In genomic region chr8:72215060-72215459, GRCm38 (mm10) we compare ENCODE assay signal across 12 mouse cellular contexts. TPM values are rescaled to one million over a fixed set of nuclear protein-coding genes. Genes with fewer than 3 reads are reported as not detected.
A peak's percentile ranks its signal among the peaks of the same experiment; 100 is the strongest.
DNase-seq lines count a peak whose midpoint lies in the region; ATAC-seq and TF ChIP-seq lines count a peak whose summit lies in the region.
"Had no signal": no experiment of that assay in that cellular context is flagged by ENCODE, and none has a peak within 500 bp of the region (broad histone marks: within the 10 kb centered on the region; RNA-seq: fewer than 3 reads in every experiment).

No protein-coding gene starts in this region.

- no peak overlapping the region for H3K4me2 ChIP-seq in midbrain, embryonic 15.5 days
- H3K4me2 ChIP-seq in hindbrain, embryonic 11.5 days (replicated peaks; ENCODE audit: low read depth, low read length): no peak overlapping the region
- no peak overlapping the region for H3K4me2 ChIP-seq in midbrain, embryonic 14.5 days (ENCODE audit: low read length)

- no peak for DNase-seq in gastrocnemius, adult 2 months
- no peak for DNase-seq in gastrocnemius, adult 8-10 months (ENCODE audit: low spot score in 2 of 2)
- DNase-seq in B cell, adult 2 months: peak; percentile 64
- DNase-seq in forelimb bud, embryonic 11.5 days (ENCODE audit: low read depth, low spot score): peak; percentile 11
- peak; percentile 42 to 59 for DNase-seq in lung, postnatal 4 days
- no peak for DNase-seq in hindbrain, embryonic 11.5 days (ENCODE audit: low spot score)
- no peak for DNase-seq in midbrain, embryonic 14.5 days
- DNase-seq: cerebellum, adult 8-10 months had no signal

- no peaks in the 10 kb centered on the region for H3K4me1 ChIP-seq in midbrain, embryonic 15.5 days
- no peaks in the 10 kb centered on the region for H3K4me1 ChIP-seq in hindbrain, embryonic 11.5 days (replicated peaks; ENCODE audit: control insufficient read depth, insufficient read depth, low read length)
- H3K4me1 ChIP-seq in midbrain, embryonic 14.5 days (ENCODE audit: control insufficient read depth, insufficient read depth, low read length): no peaks in the 10 kb centered on the region

- no peak overlapping the region for H3K9ac ChIP-seq in midbrain, embryonic 15.5 days
- H3K9ac ChIP-seq in hindbrain, embryonic 11.5 days (ENCODE audit: low read depth, low read length): no peak overlapping the region
- H3K9ac ChIP-seq in midbrain, embryonic 14.5 days (replicated peaks; ENCODE audit: low read length): no peak overlapping the region

- H3K27me3 ChIP-seq in midbrain, embryonic 15.5 days (replicated peaks): peaks cover 14% of the 10 kb centered on the region
- no peaks in the 10 kb centered on the region for H3K27me3 ChIP-seq in hindbrain, embryonic 11.5 days (ENCODE audit: control insufficient read depth, insufficient read depth, low read length)
- no peaks in the 10 kb centered on the region for H3K27me3 ChIP-seq in midbrain, embryonic 14.5 days (ENCODE audit: control insufficient read depth, insufficient read depth, low read length)

- 57% methylated on average over 2 of the region's 2 CpGs for WGBS in midbrain, embryonic 15.5 days
- WGBS in hindbrain, embryonic 11.5 days: 43% methylated on average over 2 of the region's 2 CpGs
- 56% methylated on average over 2 of the region's 2 CpGs for WGBS in midbrain, embryonic 14.5 days

- intact Hi-C loops in gastrocnemius, adult 2 months (cut with DNase I): no loop called here

- no peaks in the 10 kb centered on the region for H3K36me3 ChIP-seq in midbrain, embryonic 15.5 days (replicated peaks)
- H3K36me3 ChIP-seq in hindbrain, embryonic 11.5 days (ENCODE audit: control insufficient read depth, insufficient read depth, low read length): no peaks in the 10 kb centered on the region
- H3K36me3 ChIP-seq in midbrain, embryonic 14.5 days (ENCODE audit: control insufficient read depth, insufficient read depth, low read length): no peaks in the 10 kb centered on the region

- TF ChIP-seq CTCF in gastrocnemius, adult 2 months (IDR thresholded peaks at IDR 0.05): peak; percentile 27; the same call in 1 of the 2 replicates

- ATAC-seq in midbrain, embryonic 15.5 days (replicated peaks): no peak
- no peak for ATAC-seq in hindbrain, embryonic 11.5 days (ENCODE audit: low FRiP score)
- no peak for ATAC-seq in midbrain, embryonic 14.5 days (ENCODE audit: low FRiP score, low TSS enrichment)

- H3K4me3 ChIP-seq in gastrocnemius, adult 2 months: no peak overlapping the region
- H3K4me3 ChIP-seq in midbrain, embryonic 15.5 days: no peak overlapping the region
- no peak overlapping the region for H3K4me3 ChIP-seq in hindbrain, embryonic 11.5 days (ENCODE audit: low read depth, low read length)
- H3K4me3 ChIP-seq in midbrain, embryonic 14.5 days (replicated peaks; ENCODE audit: low read depth, low read length): no peak overlapping the region

- H3K27ac ChIP-seq in gastrocnemius, adult 2 months: no peak overlapping the region
- H3K27ac ChIP-seq in midbrain, embryonic 15.5 days: no peak overlapping the region
- H3K27ac ChIP-seq in hindbrain, embryonic 11.5 days (ENCODE audit: low read depth, low read length): no peak overlapping the region
- H3K27ac ChIP-seq in midbrain, embryonic 14.5 days (replicated peaks; ENCODE audit: low read depth, low read length): no peak overlapping the region
- H3K27ac ChIP-seq: macrophage had no signal

- no peaks in the 10 kb centered on the region for H3K9me3 ChIP-seq in midbrain, embryonic 15.5 days
- H3K9me3 ChIP-seq in hindbrain, embryonic 11.5 days (ENCODE audit: control insufficient read depth, low read length): no peaks in the 10 kb centered on the region
- H3K9me3 ChIP-seq in midbrain, embryonic 14.5 days (ENCODE audit: control insufficient read depth, low read length): no peaks in the 10 kb centered on the region

RNA-seq across cellular contexts. Expression of gene Gm11034, which starts 1.6 kb away (rescaled TPM):
- total RNA-seq in gastrocnemius, adult 2 months (2021): not detected
- not detected for total RNA-seq in gastrocnemius, adult 8-10 months (2022)
- polyA plus RNA-seq in midbrain, embryonic 15.5 days (2015; fragmentation: Nextera tagmentation; extraction: Ambion mirVana): not detected in 2 replicates
- not detected in 2 replicates for polyA plus RNA-seq in hindbrain, embryonic 11.5 days (2014; fragmentation: Nextera tagmentation; extraction: Ambion mirVana)
- not detected in 2 replicates for polyA plus RNA-seq in midbrain, embryonic 14.5 days (2014; fragmentation: Nextera tagmentation; extraction: Ambion mirVana)
- polyA plus RNA-seq: inflammation-experienced regulatory T-cells, adult 6 months; macrophage; urinary bladder, adult 2 months had no signal

RNA-seq across cellular contexts. Expression of gene Cib3, which starts 2.4 kb away (rescaled TPM):
- not detected for total RNA-seq in gastrocnemius, adult 2 months (2021)
- not detected for total RNA-seq in gastrocnemius, adult 8-10 months (2022)
- not detected in 2 replicates for polyA plus RNA-seq in midbrain, embryonic 15.5 days (2015; fragmentation: Nextera tagmentation; extraction: Ambion mirVana)
- not detected in 2 replicates for polyA plus RNA-seq in hindbrain, embryonic 11.5 days (2014; fragmentation: Nextera tagmentation; extraction: Ambion mirVana)
- polyA plus RNA-seq in midbrain, embryonic 14.5 days (2014; fragmentation: Nextera tagmentation; extraction: Ambion mirVana): not detected in 2 replicates
- polyA plus RNA-seq: macrophage had no signal

RNA-seq across cellular contexts. Expression of gene Fam32a, which starts 4.5 kb away (rescaled TPM):
- 1 to 10 TPM; 7.8 to 9.5 TPM for total RNA-seq in gastrocnemius, adult 2 months (2021)
- total RNA-seq in gastrocnemius, adult 8-10 months (2022): 1 to 10 TPM; 5.9 to 9.7 (median 7.9) TPM
- polyA plus RNA-seq in midbrain, embryonic 15.5 days (2015; fragmentation: Nextera tagmentation; extraction: Ambion mirVana): 112 and 115 TPM in 2 replicates
- 75.9 and 78.9 TPM in 2 replicates for polyA plus RNA-seq in hindbrain, embryonic 11.5 days (2014; fragmentation: Nextera tagmentation; extraction: Ambion mirVana)
- 62.4 and 74.6 TPM in 2 replicates for polyA plus RNA-seq in midbrain, embryonic 14.5 days (2014; fragmentation: Nextera tagmentation; extraction: Ambion mirVana)

RNA-seq across cellular contexts. Expression of gene Ap1m1, which starts 24.8 kb away (rescaled TPM):
- 10 to 100 TPM; 25.8 to 26.0 TPM for total RNA-seq in gastrocnemius, adult 2 months (2021)
- total RNA-seq in gastrocnemius, adult 8-10 months (2022): 10 to 100 TPM; 17.6 to 20.9 (median 19.1) TPM
- 296 and 302 TPM in 2 replicates for polyA plus RNA-seq in midbrain, embryonic 15.5 days (2015; fragmentation: Nextera tagmentation; extraction: Ambion mirVana)
- 174 and 175 TPM in 2 replicates for polyA plus RNA-seq in hindbrain, embryonic 11.5 days (2014; fragmentation: Nextera tagmentation; extraction: Ambion mirVana)
- 235 and 260 TPM in 2 replicates for polyA plus RNA-seq in midbrain, embryonic 14.5 days (2014; fragmentation: Nextera tagmentation; extraction: Ambion mirVana)

RNA-seq across cellular contexts. Expression of gene Hsh2d, which starts 25.6 kb away (rescaled TPM):
- total RNA-seq in gastrocnemius, adult 2 months (2021): not detected
- not detected for total RNA-seq in gastrocnemius, adult 8-10 months (2022)
- not detected in 2 replicates for polyA plus RNA-seq in midbrain, embryonic 15.5 days (2015; fragmentation: Nextera tagmentation; extraction: Ambion mirVana)
- polyA plus RNA-seq in hindbrain, embryonic 11.5 days (2014; fragmentation: Nextera tagmentation; extraction: Ambion mirVana): not detected in 2 replicates
- polyA plus RNA-seq in midbrain, embryonic 14.5 days (2014; fragmentation: Nextera tagmentation; extraction: Ambion mirVana): not detected in 2 replicates

Comparison
In these comparisons a context has a peak if more than half of its experiments do, and no peak if none do; other contexts are left out.
1. DNase-seq: peak in B cell, adult 2 months (2 of 2), forelimb bud, embryonic 11.5 days (single experiment) and lung, postnatal 4 days (2 of 2); none in gastrocnemius, adult 2 months (single experiment), gastrocnemius, adult 8-10 months (0 of 2), hindbrain, embryonic 11.5 days (single experiment) and midbrain, embryonic 14.5 days (single experiment).